In the genomic region with DNA sequence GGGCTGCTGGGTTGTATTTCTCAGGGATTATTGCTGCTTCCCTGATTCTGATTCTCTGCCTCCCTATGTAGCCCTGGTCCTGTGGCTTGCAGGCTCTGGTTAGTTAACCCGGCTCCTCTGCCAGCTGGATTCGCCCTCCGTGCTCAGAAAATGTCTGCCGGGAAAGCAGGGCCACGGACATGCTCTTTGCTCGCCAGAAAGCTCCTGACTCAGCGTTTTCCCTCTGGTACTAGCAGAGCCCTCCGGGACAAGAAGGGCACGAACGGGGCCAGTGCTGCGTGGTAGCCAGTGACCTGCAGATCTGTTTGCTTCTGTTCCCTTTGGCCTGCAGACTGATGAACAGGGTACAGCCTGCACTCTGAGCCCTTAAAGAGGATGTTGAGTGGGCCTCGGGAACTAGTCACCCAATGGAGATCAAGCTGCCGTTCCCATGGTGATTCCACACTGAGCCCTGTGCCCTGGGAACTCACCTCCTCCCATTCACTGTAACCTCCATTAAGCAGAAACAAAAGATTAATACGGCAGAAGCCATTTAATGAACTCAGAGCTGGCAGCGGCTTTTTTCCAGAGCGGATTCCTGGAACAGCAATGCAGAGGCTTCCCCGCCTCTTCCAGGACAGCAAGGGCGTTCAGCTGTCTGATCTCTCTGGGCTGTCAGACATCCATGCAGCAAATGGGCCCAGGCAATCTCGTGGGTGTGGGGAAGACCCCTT, we compare ENCODE assay signal across 8 mouse cellular contexts.
DNase-seq lines count a peak whose midpoint lies in the region; ATAC-seq lines count a peak whose summit lies in the region.

No protein-coding gene starts in this region.

- intact Hi-C loops in left cerebral cortex, postnatal 36 days (cut with DNase I) = loop anchor here (1.0 kb wide), 1 partner anchor 158 kb away; no protein-coding TSS in a partner anchor

- no peak for ATAC-seq in activated CD4-positive, CD25-positive, alpha-beta regulatory T cell, adult 4 months

- peak; percentile 67 for DNase-seq in layer of hippocampus, adult 11-12 months (ENCODE audit: low spot score)
- DNase-seq in layer of hippocampus, adult 9-10 months (ENCODE audit: low spot score) = no peak
- DNase-seq in embryo, embryonic 10.5 days (ENCODE audit: low spot score) = peak; percentile 72
- DNase-seq in gastrocnemius, postnatal 25 days = peak; percentile 19
- DNase-seq in kidney, adult 11 months = peak; percentile 34
- DNase-seq in left cerebral cortex, postnatal 36 days (ENCODE audit: low spot score in 2 of 2) = peak; percentile 58 to 73
- peak; percentile 42 for DNase-seq in retina, adult 2 months (ENCODE audit: low read depth, low spot score)
